Mouse (Mus musculus) kidney, postnatal 0 days (tissue): ENCODE results near the gene Camsap3. TPM values are rescaled to one million over a fixed set of nuclear protein-coding genes. Genes with fewer than 3 reads are reported as not detected.
"Not testable (repeated sequence)": the region's sequence is repeated elsewhere in the genome, so short reads cannot be mapped to it uniquely, and the experiment has no call there.

Experiments
- ATAC-seq: fragments of 200-750 bp; cut with Nextera tagmentation; replicated peaks from 2 replicates; pipeline ENCODE4 v1.8.0; 2017; ENCODE audit warnings: low read depth, moderate number of reproducible peaks, moderate TSS enrichment, moderate library complexity; ENCODE audit not compliant: low FRiP score
- DNase-seq: peaks from one replicate; pipeline ENCODE4 v3.0.0-alpha.2; 2016; ENCODE audit warnings: low spot score
- H3K27ac ChIP-seq: fragments of 300-500 bp; sonication (generic); 2 replicates; pipeline ENCODE4 v1.5.1; 2014; ENCODE audit warnings: mild to moderate bottlenecking
- H3K27me3 ChIP-seq: fragments of 300-500 bp; sonication (generic); 2 replicates; pipeline ENCODE4 v1.6.1; 2014; ENCODE audit warnings: low read length, mixed read lengths; ENCODE audit not compliant: insufficient read depth
- H3K36me3 ChIP-seq: fragments of 300-500 bp; sonication (generic); 2 replicates; pipeline ENCODE4 v1.6.1; 2014; ENCODE audit warnings: low read length, mixed read lengths; ENCODE audit not compliant: insufficient read depth
- H3K4me1 ChIP-seq: fragments of 300-500 bp; sonication (generic); replicated peaks from 2 replicates; pipeline ENCODE4 v1.6.1; 2014; ENCODE audit warnings: antibody characterized with exemption, low read length, mixed read lengths; ENCODE audit not compliant: insufficient read depth
- H3K4me2 ChIP-seq: fragments of 300-500 bp; sonication (generic); 2 replicates; pipeline ENCODE4 v1.6.1; 2014; ENCODE audit warnings: mild to moderate bottlenecking, low read length, moderate library complexity, mixed read lengths
- H3K4me3 ChIP-seq: fragments of 300-500 bp; sonication (generic); replicated peaks from 2 replicates; pipeline ENCODE4 v1.5.1; 2014; ENCODE audit warnings: low read depth, low read length
- H3K9ac ChIP-seq: fragments of 300-500 bp; sonication (generic); 2 replicates; pipeline ENCODE4 v1.6.1; 2014; ENCODE audit warnings: low read depth, low read length
- H3K9me3 ChIP-seq: fragments of 300-500 bp; sonication (generic); replicated peaks from 2 replicates; pipeline ENCODE4 v1.6.1; 2016; ENCODE audit warnings: low read length, inconsistent platforms, mixed read lengths
- CTCF ChIP-seq: IDR thresholded peaks from 2 replicates; pipeline ENCODE4 v1.5.1; 2016; ENCODE audit warnings: antibody characterized with exemption, low read depth, mild to moderate bottlenecking, moderate library complexity
- WGBS: fragments of 180-500 bp; shearing (Covaris S2); extraction: QIAGEN DNeasy Blood & Tissue Kit; methylation state at CpG from one replicate; pipeline ENCODE4 v1.1.7; 2014; 5-methylcytosine and 5-hydroxymethylcytosine counted together
- polyA plus RNA-seq: library from polyadenylated mRNA; unstranded; fragments of >200 nt; fragmentation: Nextera tagmentation; extraction: Ambion mirVana; gene quantifications from 2 replicates; pipeline ENCODE4 v1.2.1, GENCODE M21; 2015

Gene Camsap3
- polyA plus RNA-seq, 1 experiment from 2014 or later: 11.6 TPM

DNA sequence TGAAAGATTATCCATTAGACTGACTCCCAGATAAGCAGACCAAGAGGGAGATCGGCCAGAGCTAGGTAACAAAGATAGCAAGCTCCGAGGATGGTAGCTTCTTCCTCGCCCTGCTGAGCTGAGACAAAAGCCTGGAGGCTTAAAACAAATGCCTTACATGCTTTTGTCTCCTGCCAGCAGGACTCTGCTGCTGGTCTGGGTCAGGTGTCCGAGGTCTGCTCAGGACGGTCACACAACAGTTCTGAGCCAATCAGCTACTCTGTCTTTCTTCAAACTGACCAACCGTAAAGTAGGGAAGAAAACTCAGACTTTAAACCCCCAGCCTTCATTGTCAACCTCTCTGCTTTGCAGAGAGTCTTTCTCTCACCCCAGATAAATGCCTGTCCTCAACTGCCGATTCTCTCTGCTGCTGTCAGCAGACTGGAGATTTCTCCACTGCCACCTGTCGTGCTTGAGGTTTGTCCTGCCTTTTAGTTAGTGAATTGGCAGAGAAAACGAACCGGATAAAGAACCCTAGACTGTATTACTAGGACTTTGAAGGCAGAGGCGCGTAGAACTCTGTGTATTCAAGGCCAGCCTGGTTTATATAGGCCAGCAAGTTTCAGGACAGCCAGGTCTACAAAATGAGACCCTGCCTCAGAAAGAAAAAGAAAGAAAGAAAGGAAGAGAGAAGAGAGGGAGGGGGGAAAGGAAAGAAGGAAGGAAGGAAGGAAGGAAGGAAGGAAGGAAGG is 19.3 kb upstream of the Camsap3 start, which contains the start of gene C330021F23Rik:
Gene C330021F23Rik (plus strand): TSS at position 350 of the 731 bp plus-strand sequence.
- H3K9me3 ChIP-seq: no peaks in the 10 kb centered on the region
- peak within 1 kb of the TSS; percentile 55; the same call in 1 of the 2 replicates for H3K9ac ChIP-seq
- no peaks in the 10 kb centered on the region for H3K27me3 ChIP-seq
- H3K27ac ChIP-seq: peak within 1 kb of the TSS; percentile 77
- ATAC-seq (peak; percentile 95), DNase-seq (peak; percentile 68)
- peak within 1 kb of the TSS; percentile 17 for H3K4me3 ChIP-seq
- peak within 1 kb of the TSS; percentile 50 for H3K4me2 ChIP-seq
- WGBS: 3% methylated on average over 12 of the region's 12 CpGs
- no peak for TF ChIP-seq CTCF
- no peaks in the 10 kb centered on the region for H3K36me3 ChIP-seq
- H3K4me1 ChIP-seq: peaks cover 8% of the 10 kb centered on the region; the same call in 1 of the 2 replicates

DNA sequence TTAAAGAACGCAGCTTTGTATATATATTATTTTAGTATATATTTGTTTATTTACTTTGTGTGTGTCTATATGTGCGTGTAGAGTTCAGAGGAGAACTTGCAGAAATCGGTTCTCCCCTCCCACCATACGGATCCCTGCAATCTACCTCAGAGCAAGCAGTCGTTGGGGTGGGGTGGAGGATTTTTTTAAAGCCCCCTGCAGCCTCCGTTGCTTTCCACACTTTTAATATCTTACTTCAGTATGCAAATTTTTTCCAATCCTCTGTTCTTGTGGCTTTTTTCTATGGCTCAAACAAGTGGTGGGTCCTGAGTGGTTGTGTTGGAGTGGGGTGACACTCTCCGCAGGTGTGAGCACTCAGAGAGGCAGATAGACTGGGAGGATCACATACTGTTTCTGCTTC is 18.7 kb upstream of the Camsap3 start:
- Histone ChIP-seq H3K36me3 (no peaks in the 10 kb centered on the region), H3K4me1 (peaks cover 8% of the 10 kb centered on the region; the same call in 1 of the 2 replicates), H3K27me3 (no peaks in the 10 kb centered on the region), H3K27ac (no peak overlapping the region), H3K9ac (no peak overlapping the region), H3K9me3 (no peaks in the 10 kb centered on the region), H3K4me3 (peak overlapping the region; percentile 17), H3K4me2 (peak overlapping the region; percentile 50)
- no peak for TF ChIP-seq CTCF
- DNase-seq (no peak), ATAC-seq (no peak)
- WGBS: 3% methylated on average over 7 of the region's 7 CpGs

DNA sequence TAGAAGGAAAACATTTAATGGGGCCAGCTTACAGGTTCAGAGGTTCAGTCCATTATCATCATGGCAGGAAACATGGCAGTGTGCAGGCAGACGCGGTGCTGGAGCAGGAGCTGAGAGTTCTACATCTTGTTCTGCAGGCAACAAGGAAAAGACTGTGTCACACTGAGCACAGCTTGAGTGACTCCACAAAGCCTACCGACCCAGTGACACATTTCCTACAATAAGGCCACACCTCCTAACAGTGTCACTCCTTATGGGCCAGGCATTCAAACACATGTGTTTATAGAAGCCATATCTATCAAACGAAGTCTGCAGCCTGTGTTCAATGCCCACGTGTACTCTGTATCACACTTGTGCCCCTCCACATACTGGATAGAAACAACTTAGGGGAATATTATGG is 17.3 kb upstream of the Camsap3 start:
- TF ChIP-seq CTCF: no peak
- WGBS: 82% methylated on average over 5 of the region's 5 CpGs
- H3K36me3 ChIP-seq: no peaks in the 10 kb centered on the region
- H3K9ac ChIP-seq: no peak overlapping the region
- no peak overlapping the region for H3K4me2 ChIP-seq
- no peaks in the 10 kb centered on the region for H3K9me3 ChIP-seq
- ATAC-seq: no peak
- peaks cover 8% of the 10 kb centered on the region; the same call in 1 of the 2 replicates for H3K4me1 ChIP-seq
- no peak for DNase-seq
- H3K27me3 ChIP-seq: no peaks in the 10 kb centered on the region
- no peak overlapping the region for H3K27ac ChIP-seq
- no peak overlapping the region for H3K4me3 ChIP-seq

DNA sequence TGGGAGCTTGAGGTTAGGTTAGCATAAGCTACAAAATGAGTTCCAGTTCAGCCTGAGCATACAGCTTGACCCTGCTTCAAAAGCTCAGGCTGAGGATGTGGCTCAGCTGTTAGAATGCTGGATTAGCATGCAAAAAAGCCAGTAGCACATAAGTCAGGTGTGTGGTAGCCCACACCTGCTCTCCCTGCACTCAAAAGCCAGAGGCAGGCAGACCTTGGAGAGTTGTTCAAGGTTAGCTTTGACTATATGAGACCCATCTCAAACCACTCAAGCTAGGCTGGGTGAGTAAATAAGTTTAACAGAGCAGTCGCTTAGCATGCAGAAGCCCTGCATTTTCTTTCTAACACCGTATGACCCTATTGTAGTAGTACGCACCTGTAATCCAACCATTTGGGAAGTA is 12.5 kb upstream of the Camsap3 start:
- Histone ChIP-seq H3K36me3 (no peaks in the 10 kb centered on the region), H3K4me2 (no peak overlapping the region), H3K27me3 (no peaks in the 10 kb centered on the region), H3K9me3 (no peaks in the 10 kb centered on the region), H3K4me1 (no peaks in the 10 kb centered on the region), H3K4me3 (no peak overlapping the region), H3K9ac (no peak overlapping the region), H3K27ac (no peak overlapping the region)
- DNase-seq (no peak), ATAC-seq (no peak)
- 91% methylated on average over 3 of the region's 3 CpGs for WGBS
- no peak for TF ChIP-seq CTCF

DNA sequence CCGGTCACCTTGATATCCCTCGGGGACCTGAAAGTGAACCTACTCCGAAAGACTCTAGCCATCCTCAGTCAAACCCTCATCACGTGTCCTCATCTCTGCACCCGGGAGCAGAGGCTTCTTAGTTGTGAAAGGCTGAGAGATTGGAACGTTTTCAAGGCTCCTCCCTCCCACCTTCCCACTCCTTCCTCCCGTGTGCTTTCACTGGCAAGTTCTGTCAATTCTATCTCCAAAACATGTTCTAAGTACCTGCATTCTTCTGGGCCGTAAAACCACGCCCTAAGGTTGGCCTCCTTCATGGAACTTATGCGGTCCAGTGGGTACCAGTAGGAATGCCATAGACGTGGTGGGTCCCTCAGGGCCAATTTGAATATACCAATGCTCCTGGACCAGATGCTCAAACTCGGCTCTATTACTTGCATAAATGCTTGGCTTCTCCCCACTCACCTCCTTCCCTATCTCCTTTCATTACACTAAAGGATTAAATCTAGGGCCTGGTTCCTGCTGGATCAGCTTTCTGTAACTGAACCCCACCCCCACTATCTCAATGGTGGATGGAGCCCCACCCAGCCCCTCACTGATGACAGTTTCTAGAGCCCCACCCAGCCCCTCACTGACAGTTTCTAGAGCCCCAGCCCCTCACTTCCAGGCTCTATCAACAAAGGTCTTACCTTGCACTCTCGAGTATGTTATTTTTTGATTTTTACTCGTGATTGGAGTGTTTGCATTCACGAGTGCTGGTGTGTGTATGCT is 10.7 kb upstream of the Camsap3 start:
- Histone ChIP-seq H3K4me2 (no peak overlapping the region), H3K4me3 (no peak overlapping the region), H3K36me3 (no peaks in the 10 kb centered on the region), H3K27me3 (no peaks in the 10 kb centered on the region), H3K4me1 (no peaks in the 10 kb centered on the region), H3K27ac (no peak overlapping the region), H3K9ac (no peak overlapping the region), H3K9me3 (no peaks in the 10 kb centered on the region)
- no peak for ATAC-seq
- no peak for DNase-seq
- TF ChIP-seq CTCF: no peak
- WGBS: 67% methylated on average over 15 of the region's 15 CpGs

DNA sequence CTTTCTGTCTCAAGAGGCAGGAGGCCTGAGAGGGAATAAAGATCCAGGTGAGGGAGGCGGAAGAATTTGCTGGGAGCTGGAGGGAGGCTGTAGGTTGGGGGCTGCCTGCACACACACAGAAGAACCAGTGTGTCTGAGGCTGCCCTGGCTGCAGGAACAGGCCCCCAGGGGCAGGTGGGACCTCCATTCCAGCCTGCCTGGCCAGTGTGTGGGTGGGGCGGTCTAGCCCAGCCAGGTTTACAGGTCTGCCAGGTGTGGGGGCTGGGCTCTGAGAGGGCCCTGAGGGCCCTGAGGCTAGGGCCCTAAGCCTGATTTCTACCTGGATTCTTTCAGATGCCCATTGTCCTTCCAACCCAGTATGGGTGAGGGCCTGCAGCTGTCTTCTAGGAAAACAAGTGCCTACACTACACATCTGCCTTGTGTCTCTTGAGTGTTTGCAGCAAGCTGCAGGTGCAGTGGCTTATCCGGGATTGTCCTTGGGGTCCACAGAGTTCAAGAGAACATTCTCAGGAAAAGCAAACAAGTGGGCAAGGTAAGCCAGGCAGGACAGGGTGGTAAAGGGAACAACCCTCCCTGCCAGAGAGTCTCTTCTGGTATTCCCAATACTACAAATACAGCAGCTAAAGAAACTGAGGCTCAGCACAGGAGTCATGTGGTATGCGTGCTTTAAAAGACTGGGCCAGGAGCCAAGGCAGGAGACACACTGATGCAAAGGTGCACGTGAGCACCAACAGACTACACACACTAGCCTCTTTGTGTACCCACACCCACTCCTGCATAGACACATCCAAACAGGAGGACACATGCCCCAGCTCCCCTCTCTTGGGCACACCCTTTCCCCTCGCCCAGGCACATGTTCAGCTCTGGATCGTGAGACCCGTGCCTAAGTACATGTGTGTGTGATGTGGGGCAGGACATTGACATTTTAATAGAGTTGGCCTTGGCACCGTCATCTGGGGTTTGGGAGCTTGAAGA is 7.4 kb upstream of the Camsap3 start:
- H3K27ac ChIP-seq: no peak overlapping the region
- TF ChIP-seq CTCF: no peak
- H3K27me3 ChIP-seq: no peaks in the 10 kb centered on the region
- H3K4me3 ChIP-seq: no peak overlapping the region
- no peak overlapping the region for H3K9ac ChIP-seq
- no peaks in the 10 kb centered on the region for H3K36me3 ChIP-seq
- 73% methylated on average over 9 of the region's 9 CpGs for WGBS
- ATAC-seq: 0 out of 2 replicates have a peak, but pooled peaks have one; percentile 25
- no peaks in the 10 kb centered on the region for H3K4me1 ChIP-seq
- no peak for DNase-seq
- H3K4me2 ChIP-seq: no peak overlapping the region
- H3K9me3 ChIP-seq: no peaks in the 10 kb centered on the region

DNA sequence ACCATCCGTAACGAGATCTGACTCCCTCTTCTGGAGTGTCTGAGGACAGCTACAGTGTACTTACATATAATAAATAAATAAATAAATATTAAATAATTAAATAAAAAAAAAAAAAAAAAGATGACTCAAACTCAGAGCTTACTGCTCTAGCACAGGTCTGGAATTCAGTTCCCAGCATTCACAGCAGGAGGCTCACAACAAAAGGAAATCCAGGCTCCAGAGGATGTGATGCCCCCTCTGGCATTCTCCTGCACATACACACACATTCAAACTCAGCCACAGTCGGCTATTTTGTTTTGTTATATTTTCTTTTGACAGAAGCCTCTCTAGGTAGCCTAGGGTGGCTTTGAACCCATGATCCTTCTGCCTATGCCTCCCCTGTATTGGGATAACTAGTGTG is 5.1 kb upstream of the Camsap3 start:
- not testable (repeated sequence) for H3K9me3 ChIP-seq, H3K36me3 ChIP-seq, H3K4me3 ChIP-seq, DNase-seq, H3K9ac ChIP-seq, H3K27me3 ChIP-seq, H3K27ac ChIP-seq, H3K4me1 ChIP-seq, H3K4me2 ChIP-seq, ATAC-seq
- 66% methylated on average over 1 of the region's 3 CpGs for WGBS
